Mouse (Mus musculus): ENCODE measurements around the gene Sparcl1.

The Sparcl1 gene

GRCm38 (mm10) chr5:104061936-104062772, 51.4 kb downstream of the Sparcl1 start:
- no peak for DNase-seq (ENCODE audit: low spot score)

GRCm38 (mm10) chr5:104060429-104060828, 53.1 kb downstream of the Sparcl1 start:
- DNase-seq (ENCODE audit: low spot score), result no peak

- no peak for DNase-seq (ENCODE audit: low spot score)
These were observed 53.9 kb downstream of the Sparcl1 start for GRCm38 (mm10) chr5:104059628-104060027.

- DNase-seq (ENCODE audit: low spot score), result no peak
These were observed 55.5 kb downstream of the Sparcl1 start for GRCm38 (mm10) chr5:104058021-104058420.

- DNase-seq (ENCODE audit: low spot score), result no peak
These were observed 57.2 kb downstream of the Sparcl1 start for GRCm38 (mm10) chr5:104056295-104056694.

- no peak for DNase-seq (ENCODE audit: low spot score)
These were observed 57.7 kb downstream of the Sparcl1 start for GRCm38 (mm10) chr5:104055816-104056215.

GRCm38 (mm10) chr5:104054938-104055337, 58.6 kb downstream of the Sparcl1 start:
- no peak for DNase-seq (ENCODE audit: low spot score)

- no peak for DNase-seq (ENCODE audit: low spot score)
These were observed 60.6 kb downstream of the Sparcl1 start for GRCm38 (mm10) chr5:104052956-104053355.

- no peak for DNase-seq (ENCODE audit: low spot score)
These were observed 65.4 kb downstream of the Sparcl1 start for GRCm38 (mm10) chr5:104048139-104048538.

- DNase-seq (ENCODE audit: low spot score), result no peak
These were observed 66.1 kb downstream of the Sparcl1 start for GRCm38 (mm10) chr5:104047200-104048105.

- DNase-seq (ENCODE audit: low spot score), result peak; percentile 95
These were observed 67.0 kb downstream of the Sparcl1 start, which contains the start of gene Nudt9 for GRCm38 (mm10) chr5:104046256-104047199. Gene Nudt9 (plus strand): TSS chr5:104046306.

GRCm38 (mm10) chr5:104043704-104044103, 69.8 kb downstream of the Sparcl1 start:
- no peak for DNase-seq (ENCODE audit: low spot score)

- no peak for DNase-seq (ENCODE audit: low spot score)
These were observed 70.6 kb downstream of the Sparcl1 start for GRCm38 (mm10) chr5:104042906-104043305.

GRCm38 (mm10) chr5:104039154-104039932, 74.2 kb downstream of the Sparcl1 start:
- no peak for DNase-seq (ENCODE audit: low spot score)

GRCm38 (mm10) chr5:104036686-104037085, 76.8 kb downstream of the Sparcl1 start:
- no peak for DNase-seq (ENCODE audit: low spot score)

- no peak for DNase-seq (ENCODE audit: low spot score)
These were observed 77.7 kb downstream of the Sparcl1 start for GRCm38 (mm10) chr5:104035824-104036223.

- DNase-seq (ENCODE audit: low spot score), result no peak
These were observed 78.5 kb downstream of the Sparcl1 start for GRCm38 (mm10) chr5:104035066-104035465.

GRCm38 (mm10) chr5:104032434-104033097, 81.0 kb downstream of the Sparcl1 start:
- no peak for DNase-seq (ENCODE audit: low spot score)

All from left cerebral cortex, adult 11 months (tissue).